Comparison of ENCODE assay signal across 9 mouse cellular contexts in the genomic region with DNA sequence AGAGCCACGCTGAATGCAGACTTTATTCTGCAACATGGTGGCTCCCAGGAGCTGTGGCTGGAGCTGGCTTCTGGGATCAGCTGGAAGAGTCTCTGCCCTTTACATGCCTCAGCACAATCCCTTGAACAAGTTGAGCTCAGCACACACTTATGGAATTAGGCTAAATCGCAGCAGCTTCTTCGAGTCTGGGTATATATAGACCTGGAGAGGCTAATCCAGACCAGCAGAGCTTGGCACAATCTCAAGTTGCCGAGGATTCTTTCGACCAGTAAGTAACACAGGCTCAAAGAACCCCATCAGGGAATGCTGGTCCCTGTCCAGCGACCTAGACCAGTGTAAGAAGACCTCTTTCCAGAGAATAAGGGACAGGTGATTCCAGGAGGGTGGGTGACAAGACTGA. TPM values are rescaled to one million over a fixed set of nuclear protein-coding genes. Genes with fewer than 3 reads are reported as not detected.
A peak's percentile ranks its signal among the peaks of the same experiment; 100 is the strongest.
DNase-seq lines count a peak whose midpoint lies in the region; ATAC-seq lines count a peak whose summit lies in the region.
"Had no signal": no experiment of that assay in that cellular context is flagged by ENCODE, and none has a peak within 500 bp of the region (broad histone marks: within the 10 kb centered on the region; RNA-seq: fewer than 3 reads in every experiment).

No protein-coding gene starts in this region.

- no peaks in the 10 kb centered on the region for H3K9me3 ChIP-seq in liver, embryonic 12.5 days (replicated peaks)
- no peaks in the 10 kb centered on the region for H3K9me3 ChIP-seq in embryonic facial prominence, embryonic 12.5 days
- no peaks in the 10 kb centered on the region for H3K9me3 ChIP-seq in hindbrain, embryonic 14.5 days (ENCODE audit: control insufficient read depth, low read length)
- no peaks in the 10 kb centered on the region for H3K9me3 ChIP-seq in neural tube, embryonic 15.5 days (replicated peaks)

- H3K4me1 ChIP-seq in liver, embryonic 12.5 days: peaks cover 85% of the 10 kb centered on the region
- peaks cover 28% of the 10 kb centered on the region for H3K4me1 ChIP-seq in embryonic facial prominence, embryonic 12.5 days
- H3K4me1 ChIP-seq in hindbrain, embryonic 14.5 days (replicated peaks; ENCODE audit: control insufficient read depth, insufficient read depth, low read length): peaks cover 39% of the 10 kb centered on the region
- H3K4me1 ChIP-seq in neural tube, embryonic 15.5 days: peaks cover 41% of the 10 kb centered on the region

- DNase-seq in liver: no peak
- DNase-seq in hindbrain, embryonic 14.5 days (ENCODE audit: low spot score): no peak
- DNase-seq in urinary bladder, postnatal 10 days (ENCODE audit: low spot score): no peak

- WGBS in liver, embryonic 12.5 days (ENCODE audit: insufficient replicate concordance): 75% methylated on average over 6 of the region's 6 CpGs
- 51% methylated on average over 6 of the region's 6 CpGs for WGBS in embryonic facial prominence, embryonic 12.5 days
- 61% methylated on average over 6 of the region's 6 CpGs for WGBS in hindbrain, embryonic 14.5 days
- WGBS in neural tube, embryonic 15.5 days: 56% methylated on average over 6 of the region's 6 CpGs

- peaks cover 11% of the 10 kb centered on the region; the same call in 1 of the 2 replicates for H3K36me3 ChIP-seq in liver, embryonic 12.5 days
- peaks cover 11% of the 10 kb centered on the region for H3K36me3 ChIP-seq in embryonic facial prominence, embryonic 12.5 days
- H3K36me3 ChIP-seq in hindbrain, embryonic 14.5 days (replicated peaks; ENCODE audit: control insufficient read depth, insufficient read depth): peaks cover 18% of the 10 kb centered on the region; the same call in 1 of the 2 replicates
- peaks cover 3% of the 10 kb centered on the region; the same call in 1 of the 2 replicates for H3K36me3 ChIP-seq in neural tube, embryonic 15.5 days

- no peak overlapping the region for H3K4me2 ChIP-seq in liver, embryonic 12.5 days
- H3K4me2 ChIP-seq in embryonic facial prominence, embryonic 12.5 days (replicated peaks): no peak overlapping the region
- no peak overlapping the region for H3K4me2 ChIP-seq in hindbrain, embryonic 14.5 days (replicated peaks)
- no peak overlapping the region for H3K4me2 ChIP-seq in neural tube, embryonic 15.5 days

- no peak overlapping the region for H3K4me3 ChIP-seq in liver, embryonic 12.5 days
- H3K4me3 ChIP-seq in embryonic facial prominence, embryonic 12.5 days: no peak overlapping the region
- no peak overlapping the region for H3K4me3 ChIP-seq in hindbrain, embryonic 14.5 days (replicated peaks; ENCODE audit: low read length)
- H3K4me3 ChIP-seq in neural tube, embryonic 15.5 days (replicated peaks): no peak overlapping the region

- no peak for ATAC-seq in liver, embryonic 12.5 days
- ATAC-seq in embryonic facial prominence, embryonic 12.5 days (ENCODE audit: insufficient number of reproducible peaks, insufficient read depth, low FRiP score, low TSS enrichment): no peak
- no peak; the same call in 1 of the 2 replicates for ATAC-seq in hindbrain, embryonic 14.5 days (ENCODE audit: low FRiP score)
- ATAC-seq in neural tube, embryonic 15.5 days (ENCODE audit: low FRiP score): peak; percentile 11; the same call in 1 of the 2 replicates
- ATAC-seq in inflammation-experienced regulatory T-cells, adult 6 months: no peak
- ATAC-seq: Patski had no signal

- no peak overlapping the region for H3K9ac ChIP-seq in liver, embryonic 12.5 days
- no peak overlapping the region for H3K9ac ChIP-seq in embryonic facial prominence, embryonic 12.5 days
- 0 out of 2 replicates have a peak overlapping the region, but pooled peaks have one; percentile 17 for H3K9ac ChIP-seq in hindbrain, embryonic 14.5 days
- no peak overlapping the region for H3K9ac ChIP-seq in neural tube, embryonic 15.5 days (replicated peaks)
- H3K9ac ChIP-seq: liver, embryonic 14.5 days had no signal

- no peaks in the 10 kb centered on the region for H3K27me3 ChIP-seq in liver, embryonic 12.5 days (replicated peaks)
- no peaks in the 10 kb centered on the region for H3K27me3 ChIP-seq in embryonic facial prominence, embryonic 12.5 days
- H3K27me3 ChIP-seq in hindbrain, embryonic 14.5 days (ENCODE audit: control insufficient read depth, insufficient read depth, low read length): no peaks in the 10 kb centered on the region
- no peaks in the 10 kb centered on the region for H3K27me3 ChIP-seq in neural tube, embryonic 15.5 days (replicated peaks)
- H3K27me3 ChIP-seq: Patski had no signal

- 0 out of 2 replicates have a peak overlapping the region, but pooled peaks have one; percentile 96 for H3K27ac ChIP-seq in liver, embryonic 12.5 days
- peak overlapping the region; percentile 58 for H3K27ac ChIP-seq in embryonic facial prominence, embryonic 12.5 days
- peak overlapping the region; percentile 59 for H3K27ac ChIP-seq in hindbrain, embryonic 14.5 days
- peak overlapping the region; percentile 76 for H3K27ac ChIP-seq in neural tube, embryonic 15.5 days (replicated peaks)
- H3K27ac ChIP-seq: liver, embryonic 14.5 days had no signal

RNA-seq across cellular contexts. Expression of gene Fam53b, which starts 31.8 kb away (rescaled TPM):
- polyA plus RNA-seq in liver, embryonic 12.5 days (2016; fragmentation: Nextera tagmentation; extraction: Ambion mirVana): 27.2 and 28.8 TPM in 2 replicates
- polyA plus RNA-seq in embryonic facial prominence, embryonic 12.5 days (2016; fragmentation: Nextera tagmentation; extraction: Ambion mirVana): 23.6 and 27.0 TPM in 2 replicates
- polyA plus RNA-seq in hindbrain, embryonic 14.5 days (2014; fragmentation: Nextera tagmentation; extraction: Ambion mirVana): 13.3 and 16.6 TPM in 2 replicates
- polyA plus RNA-seq in neural tube, embryonic 15.5 days (2015; fragmentation: Nextera tagmentation; extraction: Ambion mirVana): 12.4 and 14.2 TPM in 2 replicates
- polyA plus RNA-seq in inflammation-experienced regulatory T-cells, adult 6 months (2017; shearing (Covaris generic)): 10 to 100 TPM; 53.1 to 85.7 (median 80.7) TPM
